Mouse (Mus musculus): Measurements from ENCODE around the gene Tnik. TPM values are rescaled to one million over a fixed set of nuclear protein-coding genes. Genes with fewer than 3 reads are reported as not detected.
A peak's percentile ranks its signal among the peaks of the same experiment; 100 is the strongest.

Tnik gene
- polyA plus RNA-seq, 1 experiment from 2014 or later, result 20.7 TPM

DNA sequence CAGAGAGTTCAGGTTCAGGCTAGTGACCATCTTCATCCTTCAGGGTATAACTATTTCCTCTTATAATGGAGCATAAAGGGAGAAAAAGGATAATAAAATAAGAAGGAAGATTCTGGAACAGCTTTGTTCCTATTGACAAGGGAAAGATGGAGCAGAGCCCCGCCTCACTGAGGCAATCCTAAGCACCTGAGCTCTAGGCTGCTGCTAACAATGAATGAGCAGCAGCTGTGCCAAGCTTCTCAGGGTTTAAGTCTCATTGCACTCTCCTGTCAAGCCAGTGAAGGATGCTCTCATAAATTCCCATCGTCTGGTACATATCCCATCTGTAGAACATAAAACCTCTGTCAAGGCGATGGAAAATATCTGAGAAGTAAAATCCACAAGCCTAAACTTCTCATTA lies 390.0 kb downstream of the Tnik start:
- TF ChIP-seq CTCF (IDR thresholded peaks at IDR 0.05), result no peak
- ChIA-PET POLR2A (interaction anchor here (1.4 kb wide), 1 partner anchor 11 kb away, joined by 3 read pairs; no protein-coding TSS in a partner anchor), CTCF (interaction anchor here (1.0 to 3.2 kb wide), 6 partner anchors 11 to 93 kb away, joined by 3 to 13 read pairs (median 5); no protein-coding TSS in a partner anchor)
- H3K27me3 ChIP-seq, result no peaks in the 10 kb centered on the region
- no peak for ATAC-seq
- in situ Hi-C loops (cut with MboI; ENCODE audit: low pct_unique_long_range_greater_than_20kb), result loop anchor here (25.0 kb wide), 1 partner anchor 309 kb away; no protein-coding TSS in a partner anchor
- DNase-seq (ENCODE audit: low read depth, low spot score), result no peak

GRCm38 (mm10) chr3:28654740-28655139 lies 391.7 kb downstream of the Tnik start:
- no peaks in the 10 kb centered on the region for H3K27me3 ChIP-seq
- no peak for TF ChIP-seq CTCF (IDR thresholded peaks at IDR 0.05)
- POLR2A ChIA-PET, result no interaction called here
- in situ Hi-C loops (cut with MboI; ENCODE audit: low pct_unique_long_range_greater_than_20kb), result loop anchor here (25.0 kb wide), 1 partner anchor 308 kb away; no protein-coding TSS in a partner anchor
- CTCF ChIA-PET, result interaction anchor here (0.8 to 3.2 kb wide), 2 partner anchors 12 to 91 kb away, joined by 6 to 11 read pairs; no protein-coding TSS in a partner anchor
- ATAC-seq, result no peak
- no peak for DNase-seq (ENCODE audit: low read depth, low spot score)

DNA sequence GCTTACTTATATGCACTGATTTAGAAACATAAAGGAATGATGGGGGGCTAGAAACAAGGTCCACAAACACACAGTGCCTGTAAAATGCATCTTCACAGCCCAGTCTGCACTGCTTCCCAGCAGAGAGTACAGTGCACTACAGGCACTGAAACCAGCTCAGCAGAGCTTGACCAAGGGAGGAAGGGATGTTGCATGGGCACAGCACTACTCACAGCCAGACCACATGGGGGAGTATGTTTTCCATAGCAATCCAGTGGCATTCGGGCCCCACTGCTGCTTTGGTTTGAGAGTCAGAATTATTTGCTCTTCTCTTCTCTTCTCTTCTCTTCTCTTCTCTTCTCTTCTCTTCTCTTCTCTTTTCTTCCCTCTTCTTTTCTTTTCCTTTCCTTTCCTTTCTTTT lies 395.3 kb downstream of the Tnik start:
- ChIA-PET POLR2A (interaction anchor here (1.0 kb wide), 1 partner anchor 77 kb away, joined by 3 read pairs; no protein-coding TSS in a partner anchor), CTCF (interaction anchor here (0.8 to 6.0 kb wide), 9 partner anchors 15 to 493 kb away, joined by 3 to 34 read pairs (median 4); no protein-coding TSS in a partner anchor)
- peak; percentile 91 for TF ChIP-seq CTCF (IDR thresholded peaks at IDR 0.05)
- in situ Hi-C loops (cut with MboI; ENCODE audit: low pct_unique_long_range_greater_than_20kb), result loop anchor here (25.0 kb wide), 1 partner anchor 304 kb away; no protein-coding TSS in a partner anchor
- H3K27me3 ChIP-seq, result no peaks in the 10 kb centered on the region
- DNase-seq (ENCODE audit: low read depth, low spot score) (peak; percentile 38), ATAC-seq (peak; percentile 99)

DNA sequence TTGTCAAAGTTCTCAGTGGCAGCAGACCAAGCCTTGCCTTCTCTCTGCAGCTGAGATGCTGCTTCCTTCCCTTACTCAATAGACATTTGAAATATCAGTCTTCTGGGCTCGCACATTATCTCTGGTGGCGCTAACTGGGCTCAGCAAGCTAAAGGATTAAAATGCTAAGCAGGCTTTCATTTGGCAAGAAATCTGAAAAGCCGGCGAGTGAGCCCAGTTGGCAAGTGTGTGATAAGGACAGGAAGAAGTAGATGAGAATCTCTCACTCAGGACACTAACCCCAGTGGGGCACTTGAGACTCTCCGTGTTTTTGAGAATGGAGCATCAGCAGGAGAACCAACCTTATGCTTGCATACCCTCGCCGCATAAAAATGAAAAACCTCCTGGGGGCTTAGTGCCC lies 417.8 kb downstream of the Tnik start:
- no peak for TF ChIP-seq CTCF (IDR thresholded peaks at IDR 0.05)
- DNase-seq (ENCODE audit: low read depth, low spot score), result no peak
- POLR2A ChIA-PET, result interaction anchor here (1.0 kb wide), 1 partner anchor 58 kb away, joined by 4 read pairs; no protein-coding TSS in a partner anchor
- ATAC-seq, result no peak
- in situ Hi-C loops (cut with MboI; ENCODE audit: low pct_unique_long_range_greater_than_20kb), result no loop called here
- H3K27me3 ChIP-seq, result no peaks in the 10 kb centered on the region
- CTCF ChIA-PET, result interaction anchor here (2.0 to 2.5 kb wide), 2 partner anchors 10 to 65 kb away, joined by 4 to 9 read pairs; no protein-coding TSS in a partner anchor

- TF ChIP-seq CTCF (IDR thresholded peaks at IDR 0.05), result no peak
- H3K27me3 ChIP-seq, result no peaks in the 10 kb centered on the region
- ChIA-PET CTCF (interaction anchor here (0.8 to 3.5 kb wide), 6 partner anchors 9 to 70 kb away, joined by 3 to 12 read pairs (median 4); partner anchors contain the start of gene Slc2a2), POLR2A (interaction anchor here (1.0 kb wide), 1 partner anchor 15 kb away, joined by 4 read pairs; no protein-coding TSS in a partner anchor)
- no peak for ATAC-seq
- DNase-seq (ENCODE audit: low read depth, low spot score), result no peak
- in situ Hi-C loops (cut with MboI; ENCODE audit: low pct_unique_long_range_greater_than_20kb), result no loop called here
These were observed 418.9 kb downstream of the Tnik start for GRCm38 (mm10) chr3:28681866-28682265.

- CTCF ChIA-PET, result interaction anchor here (0.8 to 3.5 kb wide), 7 partner anchors 8 to 70 kb away, joined by 3 to 12 read pairs (median 4); partner anchors contain the start of gene Slc2a2
- ATAC-seq, result no peak
- DNase-seq (ENCODE audit: low read depth, low spot score), result no peak
- no peaks in the 10 kb centered on the region for H3K27me3 ChIP-seq
- POLR2A ChIA-PET, result no interaction called here
- TF ChIP-seq CTCF (IDR thresholded peaks at IDR 0.05), result no peak
- in situ Hi-C loops (cut with MboI; ENCODE audit: low pct_unique_long_range_greater_than_20kb), result no loop called here
These were observed 419.4 kb downstream of the Tnik start for GRCm38 (mm10) chr3:28682411-28682810.

- ATAC-seq (no peak), DNase-seq (ENCODE audit: low read depth, low spot score) (no peak)
- ChIA-PET POLR2A (no interaction called here), CTCF (interaction anchor here (1.0 kb wide), 1 partner anchor 20 kb away, joined by 3 read pairs; no protein-coding TSS in a partner anchor)
- in situ Hi-C loops (cut with MboI; ENCODE audit: low pct_unique_long_range_greater_than_20kb), result no loop called here
- TF ChIP-seq CTCF (IDR thresholded peaks at IDR 0.05), result no peak
- no peaks in the 10 kb centered on the region for H3K27me3 ChIP-seq
These were observed 422.5 kb downstream of the Tnik start for GRCm38 (mm10) chr3:28685510-28685909.

DNA sequence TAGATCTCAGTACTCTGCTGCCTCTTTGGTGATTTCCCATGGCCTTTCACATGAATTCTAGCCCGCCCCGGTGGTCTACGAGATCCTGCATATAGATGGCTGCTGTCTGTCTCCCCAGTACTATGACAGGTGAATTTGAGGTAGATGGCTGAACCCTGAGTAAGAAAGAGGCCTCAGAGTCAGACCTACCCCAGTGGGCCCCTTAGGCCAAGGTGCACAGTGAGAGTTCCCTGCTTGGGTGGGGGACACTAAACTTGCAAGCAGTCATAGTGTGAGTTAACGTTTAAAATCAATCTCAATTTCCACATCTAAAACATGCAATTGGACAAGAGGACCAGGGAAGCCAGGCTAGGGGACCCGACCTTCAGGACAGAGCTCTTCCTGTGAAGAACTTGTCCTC lies 431.8 kb downstream of the Tnik start:
- in situ Hi-C loops (cut with MboI; ENCODE audit: low pct_unique_long_range_greater_than_20kb), result no loop called here
- DNase-seq (ENCODE audit: low read depth, low spot score), result no peak
- ChIA-PET CTCF (interaction anchor here (0.9 to 3.8 kb wide), 2 partner anchors 10 to 12 kb away, joined by 5 to 12 read pairs; no protein-coding TSS in a partner anchor), POLR2A (no interaction called here)
- no peak for TF ChIP-seq CTCF (IDR thresholded peaks at IDR 0.05)
- ATAC-seq, result no peak
- no peaks in the 10 kb centered on the region for H3K27me3 ChIP-seq

- ATAC-seq (no peak), DNase-seq (ENCODE audit: low read depth, low spot score) (no peak)
- TF ChIP-seq CTCF (IDR thresholded peaks at IDR 0.05), result no peak
- in situ Hi-C loops (cut with MboI; ENCODE audit: low pct_unique_long_range_greater_than_20kb), result no loop called here
- H3K27me3 ChIP-seq, result no peaks in the 10 kb centered on the region
- ChIA-PET POLR2A (no interaction called here), CTCF (interaction anchor here (0.9 to 3.8 kb wide), 2 partner anchors 9 to 12 kb away, joined by 5 to 12 read pairs; no protein-coding TSS in a partner anchor)
These were observed 432.6 kb downstream of the Tnik start for GRCm38 (mm10) chr3:28695608-28696007.

DNA sequence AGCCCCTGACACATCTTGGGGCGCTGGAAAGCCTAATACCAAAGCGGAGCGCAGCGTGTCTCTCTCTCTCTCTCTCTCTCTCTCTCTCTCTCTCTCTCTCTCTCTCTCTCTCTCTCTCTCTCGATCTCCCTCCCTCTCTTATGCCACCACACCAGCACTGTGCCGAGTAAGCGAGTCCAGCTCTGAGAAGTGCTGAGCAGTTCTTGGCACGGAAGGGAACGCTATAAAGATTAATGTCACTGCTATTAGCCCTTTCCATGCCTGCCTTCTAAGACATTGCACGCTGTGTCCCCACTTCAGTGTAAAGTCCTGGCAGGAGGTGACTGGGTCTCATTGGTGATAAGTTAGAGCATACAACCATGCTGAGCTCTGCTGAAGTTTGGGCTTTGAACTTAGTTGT lies 433.1 kb downstream of the Tnik start:
- no peaks in the 10 kb centered on the region for H3K27me3 ChIP-seq
- POLR2A ChIA-PET, result no interaction called here
- TF ChIP-seq CTCF (IDR thresholded peaks at IDR 0.05), result no peak
- ATAC-seq (no peak), DNase-seq (ENCODE audit: low read depth, low spot score) (no peak)
- CTCF ChIA-PET, result interaction anchor here (3.8 kb wide), 1 partner anchor 13 kb away, joined by 12 read pairs; no protein-coding TSS in a partner anchor
- in situ Hi-C loops (cut with MboI; ENCODE audit: low pct_unique_long_range_greater_than_20kb), result no loop called here

- no peak for DNase-seq (ENCODE audit: low read depth, low spot score)
- no peaks in the 10 kb centered on the region for H3K27me3 ChIP-seq
- no peak for TF ChIP-seq CTCF (IDR thresholded peaks at IDR 0.05)
- CTCF ChIA-PET, result interaction anchor here (1.3 to 3.8 kb wide), 3 partner anchors 10 to 48 kb away, joined by 4 to 12 read pairs (median 7); no protein-coding TSS in a partner anchor
- POLR2A ChIA-PET, result no interaction called here
- no peak for ATAC-seq
- in situ Hi-C loops (cut with MboI; ENCODE audit: low pct_unique_long_range_greater_than_20kb), result no loop called here
These were observed 434.8 kb downstream of the Tnik start, which contains the start of gene Slc2a2 for GRCm38 (mm10) chr3:28697797-28698196. Gene Slc2a2 (plus strand): TSS chr3:28697903.
